Mouse (Mus musculus) neural tube, embryonic 15.5 days (tissue): ENCODE data around the gene Adamtsl5. TPM values are rescaled to one million over a fixed set of nuclear protein-coding genes. Genes with fewer than 3 reads are reported as not detected.

ENCODE experiments used
- ATAC-seq: fragments of 200-750 bp; cut with Nextera tagmentation; 2 replicates; pipeline ENCODE4 v1.8.0; 2017; ENCODE audit warnings: mild to moderate bottlenecking, moderate TSS enrichment, moderate library complexity; ENCODE audit not compliant: low FRiP score
- H3K27ac ChIP-seq: fragments of 300-500 bp; sonication (generic); replicated peaks from 2 replicates; pipeline ENCODE4 v1.5.1; 2015; ENCODE audit warnings: mild to moderate bottlenecking, inconsistent platforms
- H3K27me3 ChIP-seq: fragments of 300-500 bp; sonication (generic); replicated peaks from 2 replicates; pipeline ENCODE4 v1.6.1; 2015; ENCODE audit warnings: inconsistent platforms
- H3K36me3 ChIP-seq: fragments of 300-500 bp; sonication (generic); 2 replicates; pipeline ENCODE4 v1.6.1; 2015; ENCODE audit warnings: inconsistent platforms
- H3K4me1 ChIP-seq: fragments of 300-500 bp; sonication (generic); 2 replicates; pipeline ENCODE4 v1.6.1; 2015; ENCODE audit warnings: inconsistent platforms
- H3K4me2 ChIP-seq: fragments of 300-500 bp; sonication (generic); 2 replicates; pipeline ENCODE4 v1.6.1; 2015; ENCODE audit warnings: inconsistent platforms, mild to moderate bottlenecking, moderate library complexity
- H3K4me3 ChIP-seq: fragments of 300-500 bp; sonication (generic); replicated peaks from 2 replicates; pipeline ENCODE4 v1.5.1; 2015; ENCODE audit warnings: mild to moderate bottlenecking, inconsistent platforms
- H3K9ac ChIP-seq: fragments of 300-500 bp; sonication (generic); replicated peaks from 2 replicates; pipeline ENCODE4 v1.6.1; 2015; ENCODE audit warnings: mild to moderate bottlenecking, inconsistent platforms
- H3K9me3 ChIP-seq: fragments of 300-500 bp; sonication (generic); replicated peaks from 2 replicates; pipeline ENCODE4 v1.6.1; 2016; ENCODE audit warnings: inconsistent platforms
- WGBS: fragments of 180-500 bp; shearing (Covaris S2); methylation state at CpG from one replicate; pipeline ENCODE4 v1.1.7; 2015; ENCODE audit warnings: mixed read lengths; 5-methylcytosine and 5-hydroxymethylcytosine counted together
- polyA plus RNA-seq: library from polyadenylated mRNA; unstranded; fragments of >200 nt; fragmentation: Nextera tagmentation; extraction: Ambion mirVana; gene quantifications from 2 replicates; pipeline ENCODE4 v1.2.1, GENCODE M21; 2015

Adamtsl5 gene
- polyA plus RNA-seq, 1 experiment from 2014 or later = 1.6 TPM

DNA sequence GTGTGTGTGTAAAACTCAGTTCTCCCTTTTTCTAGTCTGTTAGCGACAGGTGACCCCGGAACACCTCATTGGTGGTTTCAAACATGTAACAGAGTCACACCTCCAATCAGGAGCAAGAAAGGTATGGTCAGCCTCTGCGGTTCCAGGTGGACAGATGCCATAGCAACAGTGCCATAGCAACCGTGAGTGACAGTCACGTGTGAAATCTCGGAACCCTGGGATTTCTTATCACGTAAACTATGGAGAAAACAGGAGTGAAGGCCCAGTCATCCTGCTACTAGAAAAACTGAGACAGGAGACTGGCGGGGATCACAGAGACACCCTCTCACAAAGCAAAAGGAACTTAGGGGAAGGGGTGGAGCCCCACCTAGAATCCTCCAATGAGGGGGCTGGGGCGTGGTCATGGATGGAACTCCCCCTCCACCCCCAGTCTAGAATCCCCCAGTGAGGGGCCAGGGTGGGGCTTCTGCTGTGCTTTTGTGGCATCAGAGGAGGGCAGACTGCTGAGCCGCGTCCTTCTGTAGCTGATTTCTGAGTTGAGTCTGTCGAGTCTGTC, 23.3 kb upstream of the Adamtsl5 start:
- 4% methylated on average over 12 of the region's 12 CpGs for WGBS
- H3K4me3 ChIP-seq = peak overlapping the region; percentile 27
- peak; percentile 88 for ATAC-seq
- H3K4me1 ChIP-seq = peaks cover 9% of the 10 kb centered on the region
- peak overlapping the region; percentile 23; the same call in 1 of the 2 replicates for H3K9ac ChIP-seq
- peak overlapping the region; percentile 54 for H3K27ac ChIP-seq
- H3K27me3 ChIP-seq = no peaks in the 10 kb centered on the region
- no peaks in the 10 kb centered on the region for H3K9me3 ChIP-seq
- H3K36me3 ChIP-seq = no peaks in the 10 kb centered on the region
- H3K4me2 ChIP-seq = peak overlapping the region; percentile 48

DNA sequence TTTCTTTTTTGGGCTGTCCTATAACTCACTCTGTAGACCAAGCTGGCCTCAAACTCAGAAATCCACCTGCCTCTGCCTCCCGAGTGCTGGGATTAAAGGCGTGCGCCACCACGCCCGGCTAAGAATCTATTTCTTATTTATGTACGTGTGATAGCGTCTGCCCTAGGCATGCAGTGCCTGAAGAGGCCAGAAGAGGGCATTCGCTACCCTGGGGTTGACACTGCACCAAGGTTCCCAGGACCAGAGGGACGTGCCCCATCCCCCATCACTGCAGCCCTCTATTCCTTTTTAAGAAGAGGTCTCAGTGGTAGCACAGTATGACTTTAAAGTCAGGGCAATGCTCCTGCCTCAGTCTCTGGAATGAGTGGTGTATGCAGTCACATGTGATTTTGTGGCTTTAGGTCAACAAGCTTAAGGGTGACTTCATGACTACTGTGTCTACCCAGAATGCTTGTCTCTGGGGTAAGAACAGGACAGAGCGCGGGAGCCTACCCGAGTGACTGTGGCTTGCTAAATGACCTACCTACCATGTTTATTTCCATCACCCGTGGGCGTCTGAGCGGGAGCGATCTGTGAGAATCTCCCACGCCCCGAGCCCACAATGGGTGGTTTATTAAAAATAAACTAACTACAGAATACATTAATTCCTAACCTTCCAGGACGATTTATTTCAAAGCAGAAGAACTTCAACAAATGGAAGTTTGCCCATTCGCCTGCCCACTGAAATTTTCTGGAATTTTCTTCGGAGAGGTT, 22.0 kb upstream of the Adamtsl5 start:
- H3K36me3 ChIP-seq = no peaks in the 10 kb centered on the region
- no peak overlapping the region for H3K4me3 ChIP-seq
- H3K9ac ChIP-seq = no peak overlapping the region
- H3K4me1 ChIP-seq = peaks cover 9% of the 10 kb centered on the region
- no peaks in the 10 kb centered on the region for H3K9me3 ChIP-seq
- no peak for ATAC-seq
- H3K27ac ChIP-seq = no peak overlapping the region
- H3K4me2 ChIP-seq = no peak overlapping the region
- WGBS = 79% methylated on average over 21 of the region's 21 CpGs
- peaks cover 4% of the 10 kb centered on the region; the same call in 1 of the 2 replicates for H3K27me3 ChIP-seq

DNA sequence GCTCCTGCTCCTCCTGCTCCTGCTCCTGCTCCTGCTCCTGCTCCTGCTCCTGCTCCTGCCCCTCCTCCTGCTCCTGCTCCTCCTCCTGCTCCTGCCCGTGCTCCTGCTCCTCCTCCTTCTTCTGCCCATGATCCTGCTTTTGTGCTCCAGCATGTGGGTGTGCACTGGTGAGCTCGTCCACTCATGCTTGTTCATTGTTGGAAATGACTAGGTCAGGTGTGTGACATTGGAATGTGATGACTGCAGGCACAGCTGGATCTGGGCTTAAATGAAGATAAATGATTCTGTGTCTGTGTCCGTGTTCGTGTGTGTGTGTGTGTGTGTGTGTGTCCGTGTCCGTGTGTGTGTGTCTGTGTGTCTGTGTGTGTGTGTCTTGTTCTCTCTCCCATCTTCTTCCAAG, 20.2 kb upstream of the Adamtsl5 start:
- no peaks in the 10 kb centered on the region for H3K9me3 ChIP-seq
- 87% methylated on average over 6 of the region's 6 CpGs for WGBS
- ATAC-seq = no peak
- no peaks in the 10 kb centered on the region for H3K36me3 ChIP-seq
- H3K27me3 ChIP-seq = peaks cover 14% of the 10 kb centered on the region; the same call in 1 of the 2 replicates
- no peak overlapping the region for H3K4me2 ChIP-seq
- H3K9ac ChIP-seq = no peak overlapping the region
- H3K4me1 ChIP-seq = peaks cover 9% of the 10 kb centered on the region
- no peak overlapping the region for H3K27ac ChIP-seq
- no peak overlapping the region for H3K4me3 ChIP-seq

DNA sequence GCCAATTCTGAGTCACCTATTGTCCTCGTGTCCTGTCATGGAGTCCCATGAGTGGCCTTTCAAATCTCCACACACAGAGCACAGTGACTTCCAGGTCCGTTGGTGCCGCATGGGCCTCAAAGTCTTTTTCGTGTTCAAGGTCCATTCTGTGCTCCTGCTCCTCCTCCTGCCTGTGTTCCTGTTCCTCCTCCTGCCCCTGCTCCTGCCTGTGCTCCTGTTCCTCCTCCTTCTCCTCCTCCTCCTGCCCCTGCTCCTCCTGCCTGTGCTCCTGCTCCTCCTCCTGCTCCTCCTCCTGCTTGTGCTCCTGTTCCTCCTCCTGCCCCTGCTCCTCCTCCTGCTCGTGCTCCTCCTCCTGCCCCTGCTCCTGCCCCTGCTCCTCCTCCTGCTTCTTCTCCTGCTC, 19.7 kb upstream of the Adamtsl5 start:
- H3K27ac ChIP-seq = no peak overlapping the region
- 56% methylated on average over 5 of the region's 5 CpGs for WGBS
- H3K4me1 ChIP-seq = peaks cover 9% of the 10 kb centered on the region
- H3K4me3 ChIP-seq = no peak overlapping the region
- peaks cover 14% of the 10 kb centered on the region; the same call in 1 of the 2 replicates for H3K27me3 ChIP-seq
- ATAC-seq = no peak
- H3K4me2 ChIP-seq = no peak overlapping the region
- H3K36me3 ChIP-seq = no peaks in the 10 kb centered on the region
- H3K9ac ChIP-seq = no peak overlapping the region
- no peaks in the 10 kb centered on the region for H3K9me3 ChIP-seq

DNA sequence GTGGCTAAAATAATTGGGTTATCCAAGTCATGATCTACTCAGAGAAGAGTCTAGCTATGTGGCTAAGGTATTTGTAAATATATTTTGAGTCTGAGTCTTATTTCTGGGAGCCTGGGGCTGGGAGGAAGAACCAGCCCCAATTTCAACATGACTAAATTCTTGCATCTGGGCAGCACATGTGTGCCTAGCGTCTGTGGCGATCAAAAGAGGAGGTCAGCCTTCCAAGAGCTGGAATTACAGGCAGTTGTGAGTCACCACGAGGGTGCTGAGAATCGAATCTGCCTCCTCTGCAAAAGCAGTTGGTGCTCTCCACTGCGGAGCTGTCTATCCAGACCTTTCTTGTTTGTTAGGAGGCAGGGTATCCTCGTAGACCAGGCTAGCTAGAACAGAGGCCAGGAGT, 17.5 kb upstream of the Adamtsl5 start:
- H3K9ac ChIP-seq = no peak overlapping the region
- ATAC-seq = no peak
- no peak overlapping the region for H3K4me3 ChIP-seq
- no peak overlapping the region for H3K27ac ChIP-seq
- no peaks in the 10 kb centered on the region for H3K9me3 ChIP-seq
- H3K36me3 ChIP-seq = no peaks in the 10 kb centered on the region
- 72% methylated on average over 6 of the region's 6 CpGs for WGBS
- no peaks in the 10 kb centered on the region for H3K4me1 ChIP-seq
- peaks cover 14% of the 10 kb centered on the region; the same call in 1 of the 2 replicates for H3K27me3 ChIP-seq
- H3K4me2 ChIP-seq = no peak overlapping the region

DNA sequence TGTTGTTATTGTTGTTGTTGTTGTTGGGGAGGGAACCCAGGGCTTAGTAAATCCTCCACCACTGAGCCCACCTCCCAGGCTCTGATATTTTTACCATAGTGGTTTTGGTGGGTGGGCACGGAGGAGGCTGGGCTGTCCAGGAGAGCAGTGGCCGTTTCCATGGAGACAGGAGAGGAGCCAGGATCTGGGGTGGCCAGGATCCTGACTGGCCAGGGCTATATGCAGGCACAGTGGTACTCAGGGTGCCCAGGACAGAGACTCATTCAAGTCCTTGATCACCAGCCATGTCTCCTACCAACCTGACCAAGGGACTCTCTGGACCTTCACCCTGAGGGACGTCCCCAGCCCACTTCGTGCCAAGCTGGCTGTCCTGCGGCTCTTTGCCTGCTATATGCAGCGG, 15.5 kb upstream of the Adamtsl5 start:
- no peak overlapping the region for H3K4me2 ChIP-seq
- no peaks in the 10 kb centered on the region for H3K9me3 ChIP-seq
- no peaks in the 10 kb centered on the region for H3K36me3 ChIP-seq
- no peak overlapping the region for H3K9ac ChIP-seq
- H3K27me3 ChIP-seq = peaks cover 32% of the 10 kb centered on the region
- 0 out of 2 replicates have a peak, but pooled peaks have one; percentile 45 for ATAC-seq
- H3K27ac ChIP-seq = no peak overlapping the region
- H3K4me3 ChIP-seq = no peak overlapping the region
- 37% methylated on average over 6 of the region's 6 CpGs for WGBS
- H3K4me1 ChIP-seq = no peaks in the 10 kb centered on the region

DNA sequence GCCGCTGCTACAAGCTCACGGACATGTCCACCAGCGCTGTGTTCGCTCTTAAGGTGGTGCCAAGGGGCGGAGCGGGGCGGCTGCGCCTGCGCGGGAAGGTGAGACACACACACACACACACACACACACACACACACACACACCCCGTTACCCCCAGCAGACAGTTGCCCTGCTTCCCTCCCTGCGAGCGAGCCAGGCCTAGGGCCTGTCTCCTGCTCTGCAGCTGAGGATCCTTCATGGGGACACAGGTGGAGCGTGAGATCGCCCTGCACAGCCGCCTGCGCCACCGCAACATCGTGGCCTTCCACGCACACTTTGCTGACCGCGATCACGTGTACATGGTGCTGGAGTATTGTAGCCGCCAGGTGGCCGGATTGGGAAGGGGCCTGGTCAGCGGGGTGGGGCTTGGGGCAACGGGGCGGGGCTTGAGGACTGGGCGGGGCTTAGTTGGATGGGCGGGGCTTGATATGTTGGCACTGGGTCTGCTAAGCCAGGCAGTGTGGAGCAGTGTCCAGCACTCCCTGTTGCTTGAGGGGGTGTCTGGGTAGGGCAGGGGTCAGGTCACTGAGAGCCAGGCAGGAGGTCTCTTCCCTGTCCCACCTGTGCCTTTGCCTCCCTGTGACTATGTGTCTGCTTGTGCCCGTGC, 9.9 kb upstream of the Adamtsl5 start:
- peak overlapping the region; percentile 36 for H3K4me3 ChIP-seq
- peaks cover 72% of the 10 kb centered on the region for H3K27me3 ChIP-seq
- H3K9ac ChIP-seq = 0 out of 2 replicates have a peak overlapping the region, but pooled peaks have one; percentile 15
- H3K36me3 ChIP-seq = no peaks in the 10 kb centered on the region
- H3K9me3 ChIP-seq = no peaks in the 10 kb centered on the region
- H3K27ac ChIP-seq = no peak overlapping the region
- WGBS = 6% methylated on average over 31 of the region's 31 CpGs
- peak overlapping the region; percentile 77 for H3K4me2 ChIP-seq
- H3K4me1 ChIP-seq = peaks cover 27% of the 10 kb centered on the region
- ATAC-seq = peak; percentile 69

DNA sequence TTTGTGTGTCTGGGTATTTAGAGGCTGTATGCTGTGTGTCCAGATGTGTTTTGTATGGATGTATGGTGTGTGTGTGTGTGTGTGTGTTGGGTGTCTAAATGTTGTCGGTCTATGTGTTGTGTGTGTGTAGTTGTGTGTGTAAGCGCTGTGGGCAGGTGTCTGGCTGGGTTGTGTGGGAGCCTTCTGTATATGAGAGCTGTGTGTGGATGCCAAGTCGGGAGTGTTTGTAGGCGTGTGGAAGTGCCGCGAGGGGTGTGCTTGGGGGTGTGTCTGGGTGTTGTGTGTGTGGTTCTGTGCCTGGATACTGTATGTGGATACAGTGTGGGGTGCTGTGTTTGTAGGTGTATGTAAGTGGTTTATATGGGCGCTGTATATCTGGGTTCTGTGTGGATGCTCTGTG, 9.1 kb upstream of the Adamtsl5 start:
- Histone ChIP-seq H3K4me1 (peaks cover 27% of the 10 kb centered on the region), H3K4me3 (peak overlapping the region; percentile 36), H3K9me3 (no peaks in the 10 kb centered on the region), H3K27ac (no peak overlapping the region), H3K36me3 (no peaks in the 10 kb centered on the region), H3K9ac (no peak overlapping the region), H3K27me3 (peaks cover 80% of the 10 kb centered on the region), H3K4me2 (peak overlapping the region; percentile 77)
- ATAC-seq = peak; percentile 19
- WGBS = 27% methylated on average over 7 of the region's 7 CpGs

DNA sequence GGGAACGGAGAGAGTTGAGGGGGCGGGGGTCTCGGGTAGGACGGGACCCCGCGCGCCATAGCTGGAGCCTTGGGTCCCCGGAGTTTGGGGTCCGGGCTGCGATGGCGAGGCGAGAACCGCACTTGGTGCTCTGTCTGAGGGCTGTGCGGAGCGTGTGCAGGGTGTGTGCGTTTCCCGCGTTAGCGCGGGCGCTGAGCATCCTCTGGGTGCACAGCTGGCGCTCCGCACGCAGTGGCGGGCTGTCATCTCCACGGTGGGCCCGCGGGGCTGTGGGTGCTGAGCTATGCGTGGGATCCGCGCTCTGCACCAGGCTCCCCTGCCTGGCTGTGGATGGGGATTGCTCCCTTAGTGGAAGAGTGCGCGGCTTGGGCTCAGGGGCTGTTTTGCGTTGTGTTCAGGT, 8.5 kb upstream of the Adamtsl5 start:
- Histone ChIP-seq H3K4me2 (peak overlapping the region; percentile 77), H3K9ac (peak overlapping the region; percentile 14), H3K27ac (no peak overlapping the region), H3K4me3 (peak overlapping the region; percentile 40), H3K36me3 (no peaks in the 10 kb centered on the region), H3K4me1 (peaks cover 27% of the 10 kb centered on the region), H3K9me3 (no peaks in the 10 kb centered on the region), H3K27me3 (peaks cover 86% of the 10 kb centered on the region)
- ATAC-seq = peak; percentile 18; the same call in 1 of the 2 replicates
- under 1% methylated on average over 34 of the region's 34 CpGs for WGBS

DNA sequence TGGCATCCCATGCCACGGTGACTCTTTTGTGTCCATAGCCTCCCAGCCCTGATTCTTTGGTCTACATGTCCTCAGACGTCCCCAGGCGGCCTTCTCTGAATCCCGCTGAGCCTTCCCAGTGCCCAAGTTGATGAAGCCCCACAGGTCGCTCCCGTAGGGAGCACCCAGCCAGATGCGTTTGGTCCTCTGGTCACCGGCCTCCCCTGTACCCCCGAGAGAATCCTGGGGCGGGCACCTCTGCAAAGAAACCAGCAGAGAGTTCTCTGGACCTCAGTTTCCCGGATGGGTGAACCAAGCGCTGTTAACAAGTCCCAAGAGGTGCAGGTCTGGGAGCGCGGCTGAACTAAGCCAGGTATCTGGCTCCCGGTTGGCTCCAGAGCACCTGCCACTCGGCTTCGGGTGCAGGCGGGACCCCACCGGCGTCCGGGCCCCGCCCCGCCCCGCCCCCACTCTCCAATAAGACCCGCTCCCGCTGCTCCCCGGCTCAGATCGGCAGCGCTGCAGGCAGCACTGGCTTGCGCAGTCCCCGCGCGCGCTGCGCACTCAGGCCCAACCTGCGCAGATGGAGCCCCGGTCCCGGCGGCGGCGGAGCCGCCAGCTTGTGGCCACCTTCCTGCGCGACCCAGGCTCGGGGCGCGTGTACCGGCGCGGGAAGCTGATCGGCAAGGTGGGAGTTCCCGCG, 7.9 kb upstream of the Adamtsl5 start, which contains the start of gene Plk5:
Gene Plk5 (plus strand): TSS at position 459 of the 682 bp plus-strand sequence.
- ATAC-seq = no peak
- Histone ChIP-seq H3K9me3 (no peaks in the 10 kb centered on the region), H3K27ac (no peak within 1 kb of the TSS), H3K4me2 (peak within 1 kb of the TSS; percentile 77), H3K36me3 (no peaks in the 10 kb centered on the region), H3K4me1 (peaks cover 27% of the 10 kb centered on the region), H3K9ac (peak within 1 kb of the TSS; percentile 14), H3K27me3 (peaks cover 92% of the 10 kb centered on the region), H3K4me3 (peak within 1 kb of the TSS; percentile 40)
- under 1% methylated on average over 53 of the region's 53 CpGs for WGBS

DNA sequence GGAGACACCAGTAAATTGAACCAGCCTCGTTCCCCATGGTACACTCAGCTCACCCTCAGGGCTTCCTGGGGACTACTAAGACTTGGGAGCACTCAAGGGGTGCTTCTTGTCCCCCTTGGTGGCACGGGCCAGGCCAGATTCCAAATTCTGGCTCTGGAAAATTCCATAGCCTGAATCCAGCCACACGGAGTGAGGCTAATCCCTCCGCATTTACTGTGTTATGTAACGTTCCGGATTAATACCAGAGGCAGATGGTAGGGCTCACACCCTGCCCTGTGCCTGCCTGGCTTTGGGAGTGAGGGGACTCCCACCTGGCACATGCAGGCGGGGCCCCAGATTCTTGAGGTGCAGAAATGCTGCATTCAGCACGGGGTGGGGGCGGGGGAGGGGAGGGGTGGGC, 7.2 kb upstream of the Adamtsl5 start:
- no peak overlapping the region for H3K4me3 ChIP-seq
- no peak overlapping the region for H3K9ac ChIP-seq
- ATAC-seq = no peak
- 15% methylated on average over 9 of the region's 9 CpGs for WGBS
- no peak overlapping the region for H3K27ac ChIP-seq
- no peak overlapping the region for H3K4me2 ChIP-seq
- H3K27me3 ChIP-seq = peaks cover 99% of the 10 kb centered on the region
- H3K4me1 ChIP-seq = peaks cover 27% of the 10 kb centered on the region
- H3K36me3 ChIP-seq = no peaks in the 10 kb centered on the region
- no peaks in the 10 kb centered on the region for H3K9me3 ChIP-seq
